Mouse (Mus musculus): ENCODE data around the gene Crkl. TPM values are rescaled to one million over a fixed set of nuclear protein-coding genes. Genes with fewer than 3 reads are reported as not detected.

Crkl gene
- polyA plus RNA-seq, 1 experiment from 2014 or later = 86.2 TPM

DNA sequence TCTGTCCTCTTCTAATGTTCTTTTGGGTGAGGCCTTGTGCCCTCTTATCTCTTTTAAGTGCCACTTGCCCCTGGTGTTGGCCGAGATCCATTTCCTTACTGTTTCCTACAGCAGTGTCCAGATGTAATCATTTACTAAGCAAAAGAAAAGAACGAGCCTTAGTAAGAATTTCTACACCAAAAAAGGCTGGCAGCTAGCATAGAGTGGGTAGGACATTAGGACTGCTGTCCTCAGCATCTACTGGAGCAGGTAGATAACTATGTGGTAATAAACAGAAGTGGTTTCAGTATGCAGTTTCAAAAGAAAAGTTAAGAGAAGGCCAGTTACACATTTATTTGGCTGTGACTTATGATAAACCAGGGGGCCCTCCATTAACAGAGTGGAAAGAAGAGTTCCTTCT lies 58.9 kb downstream of the Crkl start:
- ATAC-seq (ENCODE audit: low FRiP score) = no peak
- no peak overlapping the region for H3K9ac ChIP-seq

DNA sequence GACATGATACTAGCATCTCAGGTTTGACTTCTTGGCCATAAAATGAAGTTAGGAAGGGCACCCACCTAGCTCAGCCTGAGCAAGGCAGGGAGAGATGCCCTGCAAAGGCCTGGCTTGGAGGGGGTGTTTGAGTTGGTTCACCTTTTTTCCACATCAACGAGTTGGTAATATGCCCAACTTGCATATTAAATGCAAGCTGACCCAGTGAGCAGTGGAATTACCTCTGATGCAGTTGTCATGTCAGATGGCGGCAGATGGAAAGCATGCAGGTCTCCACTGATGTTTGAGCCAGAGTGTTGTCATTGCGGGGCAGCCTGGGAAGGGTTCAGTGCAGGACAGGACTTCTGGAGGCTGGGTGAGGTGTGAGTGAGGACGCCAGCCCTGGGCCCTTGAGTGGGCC lies 59.6 kb downstream of the Crkl start:
- peaks cover 16% of the 10 kb centered on the region for H3K4me1 ChIP-seq (replicated peaks)
- ATAC-seq (ENCODE audit: low FRiP score) = no peak
- no peak overlapping the region for H3K4me3 ChIP-seq
- H3K4me2 ChIP-seq = no peak overlapping the region
- WGBS = 93% methylated on average over 4 of the region's 4 CpGs
- H3K9ac ChIP-seq = no peak overlapping the region
- no peak overlapping the region for H3K27ac ChIP-seq
- peaks cover 51% of the 10 kb centered on the region for H3K36me3 ChIP-seq
- H3K9me3 ChIP-seq = no peaks in the 10 kb centered on the region
- H3K27me3 ChIP-seq = no peaks in the 10 kb centered on the region

More for the DNA sequence above, 58.9 kb downstream of the Crkl start:
- 91% methylated on average over 2 of the region's 2 CpGs for WGBS
- no peak overlapping the region for H3K27ac ChIP-seq
- 0 out of 2 replicates have a peak, but pooled peaks cover 5% of the 10 kb centered on the region for H3K27me3 ChIP-seq
- peaks cover 16% of the 10 kb centered on the region for H3K4me1 ChIP-seq (replicated peaks)
- H3K4me2 ChIP-seq = no peak overlapping the region
- H3K4me3 ChIP-seq = no peak overlapping the region
- H3K9me3 ChIP-seq = no peaks in the 10 kb centered on the region
- peaks cover 44% of the 10 kb centered on the region for H3K36me3 ChIP-seq

GRCm38 (mm10) chr16:17518910-17519309 lies 67.1 kb downstream of the Crkl start:
- Histone ChIP-seq H3K4me2 (no peak overlapping the region), H3K36me3 (peaks cover 97% of the 10 kb centered on the region), H3K4me1 (replicated peaks) (no peaks in the 10 kb centered on the region), H3K4me3 (no peak overlapping the region), H3K9me3 (no peaks in the 10 kb centered on the region), H3K27ac (no peak overlapping the region), H3K9ac (no peak overlapping the region), H3K27me3 (no peaks in the 10 kb centered on the region)
- ATAC-seq (ENCODE audit: low FRiP score) = no peak
- 94% methylated on average over 2 of the region's 2 CpGs for WGBS

GRCm38 (mm10) chr16:17524156-17524555 lies 72.4 kb downstream of the Crkl start:
- Histone ChIP-seq H3K36me3 (peaks cover 98% of the 10 kb centered on the region), H3K27me3 (no peaks in the 10 kb centered on the region), H3K4me1 (replicated peaks) (peaks cover 6% of the 10 kb centered on the region), H3K9me3 (no peaks in the 10 kb centered on the region), H3K4me2 (no peak overlapping the region), H3K27ac (no peak overlapping the region), H3K9ac (no peak overlapping the region), H3K4me3 (no peak overlapping the region)
- 91% methylated on average over 11 of the region's 11 CpGs for WGBS
- ATAC-seq (ENCODE audit: low FRiP score) = no peak

DNA sequence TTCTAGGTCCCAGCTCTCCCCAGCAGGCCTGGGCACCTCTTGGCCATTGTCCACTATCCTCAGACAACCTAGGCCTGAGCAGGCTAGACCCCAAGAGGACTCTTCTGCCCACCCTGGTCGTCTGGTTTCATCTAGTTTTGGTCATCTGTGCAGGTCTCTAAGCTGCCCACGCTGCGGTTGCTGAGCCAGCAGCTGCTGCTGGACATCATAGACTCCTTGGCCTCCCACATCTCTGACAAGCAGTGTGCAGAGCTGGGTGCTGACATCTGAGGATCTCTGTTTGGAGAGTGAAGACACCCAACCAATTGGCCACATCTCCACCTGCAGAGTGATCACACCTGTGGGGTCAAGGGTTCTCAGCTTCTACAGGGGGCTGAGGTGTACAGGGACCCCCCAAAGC lies 73.7 kb downstream of the Crkl start:
- H3K27ac ChIP-seq = no peak overlapping the region
- no peaks in the 10 kb centered on the region for H3K9me3 ChIP-seq
- H3K9ac ChIP-seq = no peak overlapping the region
- ATAC-seq (ENCODE audit: low FRiP score) = no peak
- peaks cover 84% of the 10 kb centered on the region for H3K36me3 ChIP-seq
- peaks cover 17% of the 10 kb centered on the region for H3K4me1 ChIP-seq (replicated peaks)
- H3K4me3 ChIP-seq = no peak overlapping the region
- 88% methylated on average over 3 of the region's 3 CpGs for WGBS
- H3K27me3 ChIP-seq = no peaks in the 10 kb centered on the region
- no peak overlapping the region for H3K4me2 ChIP-seq

GRCm38 (mm10) chr16:17526223-17526622 lies 74.4 kb downstream of the Crkl start:
- H3K27me3 ChIP-seq = no peaks in the 10 kb centered on the region
- ATAC-seq (ENCODE audit: low FRiP score) = no peak
- H3K4me1 ChIP-seq (replicated peaks) = peaks cover 17% of the 10 kb centered on the region
- H3K36me3 ChIP-seq = peaks cover 77% of the 10 kb centered on the region
- no peak overlapping the region for H3K27ac ChIP-seq
- WGBS = 96% methylated on average over 6 of the region's 6 CpGs
- no peak overlapping the region for H3K4me3 ChIP-seq
- H3K9ac ChIP-seq = no peak overlapping the region
- no peak overlapping the region for H3K4me2 ChIP-seq
- no peaks in the 10 kb centered on the region for H3K9me3 ChIP-seq

DNA sequence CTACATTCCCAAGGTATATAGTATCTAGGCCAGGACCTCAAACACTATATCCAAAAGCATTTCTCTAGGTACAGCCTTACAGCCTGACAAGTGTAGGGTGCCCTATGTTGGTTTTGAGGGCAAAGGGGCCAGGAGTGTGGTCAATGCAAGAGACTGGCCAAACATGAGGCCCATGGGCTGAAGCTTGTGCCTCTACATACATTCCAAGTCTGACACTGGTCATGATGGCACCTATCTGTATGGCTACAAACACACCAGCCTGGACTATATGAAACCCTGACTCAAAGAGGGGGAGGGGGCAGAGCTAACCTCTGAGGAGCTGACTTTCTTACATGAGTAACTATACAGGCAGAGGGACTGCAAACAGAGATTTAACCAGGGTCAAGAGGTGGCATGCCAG lies 75.8 kb downstream of the Crkl start:
- H3K4me2 ChIP-seq = no peak overlapping the region
- no peak for ATAC-seq (ENCODE audit: low FRiP score)
- peaks cover 63% of the 10 kb centered on the region for H3K36me3 ChIP-seq
- H3K4me1 ChIP-seq (replicated peaks) = peaks cover 30% of the 10 kb centered on the region
- no peak overlapping the region for H3K27ac ChIP-seq
- no peaks in the 10 kb centered on the region for H3K9me3 ChIP-seq
- no peaks in the 10 kb centered on the region for H3K27me3 ChIP-seq
- H3K9ac ChIP-seq = no peak overlapping the region
- H3K4me3 ChIP-seq = no peak overlapping the region

DNA sequence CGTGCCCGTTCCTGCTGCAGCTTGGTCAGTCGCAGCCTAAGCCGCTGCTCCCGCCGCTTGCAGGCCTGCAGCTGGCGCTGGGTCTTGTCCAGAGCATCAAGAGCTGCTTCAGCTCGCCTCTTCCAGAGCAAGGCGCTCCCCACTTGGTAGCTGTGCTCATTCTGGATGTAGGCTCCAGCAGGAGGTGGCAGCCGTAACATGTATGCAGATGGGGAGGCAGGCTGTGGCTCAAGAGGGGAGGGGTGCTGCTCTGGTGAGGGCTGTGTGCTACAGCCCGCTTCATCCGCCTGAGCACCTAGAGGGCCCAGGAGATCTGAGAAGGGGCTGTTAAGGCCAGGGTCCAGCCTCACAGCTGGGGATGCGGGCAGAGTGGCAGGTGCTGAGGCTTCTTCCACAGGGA lies 76.5 kb downstream of the Crkl start:
- peaks cover 57% of the 10 kb centered on the region for H3K36me3 ChIP-seq

DNA sequence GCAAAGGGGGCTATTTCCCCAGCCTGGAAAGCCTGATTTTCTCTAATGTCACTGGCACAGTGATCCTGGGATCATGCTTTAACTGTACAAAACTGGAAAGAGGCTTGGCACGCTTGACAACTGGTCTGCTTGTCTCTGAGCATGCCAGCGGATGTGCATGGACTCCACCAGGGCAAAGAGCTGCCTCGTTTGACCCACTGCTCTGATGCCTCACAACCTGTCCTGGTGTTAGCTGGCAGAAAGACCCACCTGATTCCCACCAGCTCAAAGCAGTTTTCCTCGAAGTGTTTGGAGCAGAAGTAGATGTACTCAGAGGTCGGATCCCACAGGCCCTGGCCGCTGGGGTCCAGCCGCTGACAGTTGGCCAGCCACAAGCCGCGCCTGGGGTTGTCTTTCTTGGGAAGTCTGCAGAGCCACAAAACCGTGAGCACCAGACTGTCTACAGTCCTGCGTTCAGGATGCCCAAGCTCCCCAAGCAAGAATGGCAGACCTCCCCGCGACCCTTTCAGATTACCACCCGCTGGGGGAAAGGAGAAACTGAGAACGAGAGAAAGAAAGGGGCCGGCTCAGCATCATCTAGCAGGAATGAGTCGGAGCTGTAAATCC lies 78.3 kb downstream of the Crkl start:
- H3K36me3 ChIP-seq = peaks cover 41% of the 10 kb centered on the region
- WGBS = 18% methylated on average over 17 of the region's 17 CpGs
- peak overlapping the region; percentile 87 for H3K4me2 ChIP-seq
- ATAC-seq (ENCODE audit: low FRiP score) = 0 out of 2 replicates have a peak, but pooled peaks have one; percentile 7
- no peaks in the 10 kb centered on the region for H3K27me3 ChIP-seq
- peak overlapping the region; percentile 89 for H3K9ac ChIP-seq
- no peaks in the 10 kb centered on the region for H3K9me3 ChIP-seq
- peak overlapping the region; percentile 98 for H3K27ac ChIP-seq
- H3K4me1 ChIP-seq (replicated peaks) = peaks cover 30% of the 10 kb centered on the region
- peak overlapping the region; percentile 59 for H3K4me3 ChIP-seq

More for the DNA sequence above, 76.5 kb downstream of the Crkl start:
- Histone ChIP-seq H3K27me3 (no peaks in the 10 kb centered on the region), H3K9ac (no peak overlapping the region), H3K9me3 (no peaks in the 10 kb centered on the region), H3K27ac (no peak overlapping the region), H3K4me3 (no peak overlapping the region), H3K4me1 (replicated peaks) (peaks cover 30% of the 10 kb centered on the region), H3K4me2 (no peak overlapping the region)
- whole genome bisulfite sequencing = 89% methylated on average over 13 of the region's 13 CpGs
- no peak for ATAC-seq (ENCODE audit: low FRiP score)

- Histone ChIP-seq H3K36me3 (peaks cover 34% of the 10 kb centered on the region), H3K4me2 (peak within 1 kb of the TSS; percentile 87), H3K9ac (peak within 1 kb of the TSS; percentile 89), H3K4me1 (replicated peaks) (peaks cover 30% of the 10 kb centered on the region), H3K4me3 (peak within 1 kb of the TSS; percentile 59), H3K9me3 (no peaks in the 10 kb centered on the region), H3K27me3 (no peaks in the 10 kb centered on the region), H3K27ac (peak within 1 kb of the TSS; percentile 98)
- WGBS = under 1% methylated on average over 67 of the region's 67 CpGs
- peak; percentile 98 for ATAC-seq (ENCODE audit: low FRiP score)
These were observed 79.0 kb downstream of the Crkl start, which contains the start of gene Thap7 for GRCm38 (mm10) chr16:17530640-17531288. TSS of gene Thap7 (minus strand) at chr16:17531136.

GRCm38 (mm10) chr16:17532271-17532670 lies 80.5 kb downstream of the Crkl start:
- Histone ChIP-seq H3K4me2 (peak overlapping the region; percentile 87), H3K9me3 (no peaks in the 10 kb centered on the region), H3K36me3 (peaks cover 19% of the 10 kb centered on the region), H3K27ac (no peak overlapping the region), H3K4me3 (no peak overlapping the region), H3K4me1 (replicated peaks) (peaks cover 30% of the 10 kb centered on the region), H3K9ac (no peak overlapping the region), H3K27me3 (no peaks in the 10 kb centered on the region)
- WGBS = 54% methylated on average over 4 of the region's 4 CpGs
- no peak for ATAC-seq (ENCODE audit: low FRiP score)

GRCm38 (mm10) chr16:17532676-17533329 lies 81.0 kb downstream of the Crkl start:
- peaks cover 13% of the 10 kb centered on the region for H3K36me3 ChIP-seq
- no peak overlapping the region for H3K4me3 ChIP-seq
- no peak overlapping the region for H3K27ac ChIP-seq
- 78% methylated on average over 14 of the region's 14 CpGs for WGBS
- no peak for ATAC-seq (ENCODE audit: low FRiP score)
- H3K27me3 ChIP-seq = no peaks in the 10 kb centered on the region
- H3K9me3 ChIP-seq = no peaks in the 10 kb centered on the region
- no peak overlapping the region for H3K9ac ChIP-seq
- H3K4me2 ChIP-seq = no peak overlapping the region
- peaks cover 30% of the 10 kb centered on the region for H3K4me1 ChIP-seq (replicated peaks)

Data from hindbrain, embryonic 13.5 days (tissue).